22 mouse cellular contexts compared by ENCODE assay signal in genomic region chr15:10986477-10986876, GRCm38 (mm10). TPM values are rescaled to one million over a fixed set of nuclear protein-coding genes. Genes with fewer than 3 reads are reported as not detected.
DNase-seq lines count a peak whose midpoint lies in the region; ATAC-seq and TF ChIP-seq lines count a peak whose summit lies in the region.
"Not testable (repeated sequence)": the region's sequence is repeated elsewhere in the genome, so short reads cannot be mapped to it uniquely, and the experiment has no call there.
"Had no signal": no experiment of that assay in that cellular context is flagged by ENCODE, and none has a peak within 500 bp of the region (broad histone marks: within the 10 kb centered on the region; RNA-seq: fewer than 3 reads in every experiment).

No protein-coding gene starts in this region.

- not testable (repeated sequence) for DNase-seq in ES-E14 (ENCODE audit: low read depth, low spot score); intestine, embryonic 14.5 days (ENCODE audit: low spot score); kidney, adult 2 months; kidney, postnatal 0 days (ENCODE audit: low spot score); liver, embryonic 13.5 days; liver, postnatal 0 days
- DNase-seq in brain, adult 2 months (ENCODE audit: low read depth, low spot score), result peak; percentile 46
- DNase-seq in testis, postnatal 14 days (ENCODE audit: low spot score), result peak; percentile 40

- not testable (repeated sequence) for H3K27ac ChIP-seq in ES-E14 (ENCODE audit: insufficient read depth, low read depth, low read length, poor library complexity, severe bottlenecking)
- H3K27ac ChIP-seq in intestine, embryonic 14.5 days (ENCODE audit: low read depth), result peak overlapping the region; percentile 27
- peak overlapping the region; percentile 97 for H3K27ac ChIP-seq in kidney, adult 2 months (ENCODE audit: insufficient read depth, low read depth, low read length)
- peak overlapping the region; percentile 25 for H3K27ac ChIP-seq in kidney, postnatal 0 days
- peak overlapping the region; percentile 55; the same call in 1 of the 2 replicates for H3K27ac ChIP-seq in liver, embryonic 13.5 days
- H3K27ac ChIP-seq in liver, postnatal 0 days (ENCODE audit: low read depth), result peak overlapping the region; percentile 31; the same call in 1 of the 2 replicates

- TF ChIP-seq POLR2A in kidney, adult 2 months (IDR thresholded peaks at IDR 0.05; ENCODE audit: low read depth, low read length), result not testable (repeated sequence)

- not testable (repeated sequence) for H3K27me3 ChIP-seq in intestine, embryonic 14.5 days (replicated peaks; ENCODE audit: control insufficient read depth, insufficient read depth, low read length); kidney, adult 2 months (replicated peaks; ENCODE audit: control insufficient read depth, insufficient read depth, low read length); kidney, postnatal 0 days (ENCODE audit: insufficient read depth, low read length); liver, embryonic 13.5 days; liver, postnatal 0 days (ENCODE audit: insufficient read depth, low read length)

- not testable (repeated sequence) for H3K4me1 ChIP-seq in ES-E14 (ENCODE audit: control insufficient read depth in 2 of 2, insufficient read depth in 2 of 2, low read length in 2 of 2, poor library complexity in 1 of 2); kidney, adult 2 months (ENCODE audit: control insufficient read depth, insufficient read depth, low read length); kidney, postnatal 0 days (replicated peaks; ENCODE audit: insufficient read depth, low read length); liver, postnatal 0 days (ENCODE audit: insufficient read depth)
- H3K4me1 ChIP-seq in intestine, embryonic 14.5 days (replicated peaks; ENCODE audit: control insufficient read depth, insufficient read depth, low read length), result peaks cover 12% of the 10 kb centered on the region; the same call in 1 of the 2 replicates
- peaks cover 16% of the 10 kb centered on the region for H3K4me1 ChIP-seq in liver, embryonic 13.5 days (replicated peaks)

- ATAC-seq in intestine, embryonic 14.5 days (replicated peaks; ENCODE audit: low FRiP score, low TSS enrichment, low read depth); kidney, postnatal 0 days (replicated peaks; ENCODE audit: low FRiP score, low read depth); liver, embryonic 13.5 days (ENCODE audit: low read depth); liver, postnatal 0 days: not testable (repeated sequence)

- not testable (repeated sequence) for H3K9me3 ChIP-seq in ES-E14 (ENCODE audit: control insufficient read depth, insufficient read depth, low read depth, low read length); intestine, embryonic 14.5 days (ENCODE audit: control insufficient read depth, low read length); kidney, postnatal 0 days (replicated peaks; ENCODE audit: low read length); liver, embryonic 13.5 days (replicated peaks); liver, postnatal 0 days (ENCODE audit: low read length)

- in situ Hi-C loops in ES-E14 (cut with MboI; ENCODE audit: low sequenced_read_pairs in 2 of 2, unreplicated experiment in 2 of 2), result not testable (repeated sequence)

- TF ChIP-seq EP300 in liver, postnatal 0 days (IDR thresholded peaks at IDR 0.05; ENCODE audit: low read depth), result not testable (repeated sequence)

- not testable (repeated sequence) for TF ChIP-seq CTCF in kidney, adult 2 months (conservative IDR thresholded peaks at IDR 0.05; ENCODE audit: insufficient read depth, insufficient read length, low read depth, low read length); kidney, postnatal 0 days (IDR thresholded peaks at IDR 0.05; ENCODE audit: low read depth); liver, postnatal 0 days (IDR thresholded peaks at IDR 0.05; ENCODE audit: low read depth)

- not testable (repeated sequence) for H3K9ac ChIP-seq in ES-E14 (ENCODE audit: insufficient read depth, low read depth, low read length, poor library complexity, severe bottlenecking); intestine, embryonic 14.5 days (ENCODE audit: low read length); kidney, postnatal 0 days (ENCODE audit: low read depth, low read length); liver, embryonic 13.5 days; liver, postnatal 0 days (replicated peaks)

- H3K4me2 ChIP-seq in intestine, embryonic 14.5 days (ENCODE audit: low read length); kidney, postnatal 0 days (ENCODE audit: low read length); liver, embryonic 13.5 days; liver, postnatal 0 days (ENCODE audit: low read depth, low read length): not testable (repeated sequence)

- WGBS in intestine, embryonic 14.5 days, result 85% methylated on average over 2 of the region's 2 CpGs
- WGBS in kidney, adult 2 months, result 63% methylated on average over 2 of the region's 2 CpGs
- 92% methylated on average over 2 of the region's 2 CpGs for WGBS in kidney, postnatal 0 days
- WGBS in liver, embryonic 13.5 days (ENCODE audit: insufficient replicate concordance), result 61% methylated on average over 2 of the region's 2 CpGs
- 70% methylated on average over 2 of the region's 2 CpGs for WGBS in liver, postnatal 0 days (ENCODE audit: insufficient replicate concordance)

- not testable (repeated sequence) for H3K36me3 ChIP-seq in ES-E14 (ENCODE audit: control insufficient read depth, insufficient read depth, low read length, poor library complexity, severe bottlenecking); kidney, postnatal 0 days (ENCODE audit: insufficient read depth, low read length); liver, embryonic 13.5 days; liver, postnatal 0 days (replicated peaks; ENCODE audit: insufficient read depth, low read length)
- H3K36me3 ChIP-seq in intestine, embryonic 14.5 days (ENCODE audit: control insufficient read depth, insufficient read depth, low read length), result peaks cover 11% of the 10 kb centered on the region; the same call in 1 of the 2 replicates
- H3K36me3 ChIP-seq in kidney, adult 2 months (ENCODE audit: control insufficient read depth, insufficient read depth, low read length), result peaks cover 10% of the 10 kb centered on the region

- H3K4me3 ChIP-seq in ES-E14 (ENCODE audit: insufficient read depth in 1 of 2, low read depth in 1 of 2, low read length in 2 of 2, poor library complexity in 1 of 2, severe bottlenecking in 1 of 2); intestine, embryonic 14.5 days (ENCODE audit: low read depth, low read length); kidney, adult 2 months (ENCODE audit: insufficient read depth, low read depth, low read length); kidney, postnatal 0 days (replicated peaks; ENCODE audit: low read depth, low read length); liver, embryonic 13.5 days (replicated peaks); liver, postnatal 0 days (ENCODE audit: low read depth, low read length): not testable (repeated sequence)

TF ChIP-seq in ES-E14, 5 proteins besides CTCF, POLR2A, EP300 and RAD21:
- TF ChIP-seq ZNF384 (IDR thresholded peaks at IDR 0.05; ENCODE audit: low read depth, low read length), result peak; percentile 52; the same call in 1 of the 2 replicates

RNA-seq across cellular contexts. Expression of gene Amacr, which starts 4.9 kb away (rescaled TPM):
- 7.7 and 9.7 TPM in 2 replicates for total RNA-seq in ES-E14 (2012; rRNA removed)
- 21.6 and 22.7 TPM in 2 replicates for polyA plus RNA-seq in intestine, embryonic 14.5 days (2014; fragmentation: Nextera tagmentation; extraction: Ambion mirVana)
- polyA plus RNA-seq in kidney, adult 2 months (2012; rRNA removed), result 66.9 and 71.9 TPM in 2 replicates
- 47.4 and 54.5 TPM in 2 replicates for polyA plus RNA-seq in kidney, postnatal 0 days (2015; fragmentation: Nextera tagmentation; extraction: Ambion mirVana)
- polyA plus RNA-seq in liver, embryonic 13.5 days (2015; fragmentation: Nextera tagmentation; extraction: Ambion mirVana), result 14.0 and 16.3 TPM in 2 replicates
- 114 and 124 TPM in 2 replicates for polyA plus RNA-seq in liver, postnatal 0 days (2015; fragmentation: Nextera tagmentation; extraction: Ambion mirVana)

RNA-seq across cellular contexts. Expression of gene Slc45a2, which starts 14.0 kb away (rescaled TPM):
- 0.13 TPM in 1 of 2 replicates, not detected in the other for total RNA-seq in ES-E14 (2012; rRNA removed)
- not detected in 2 replicates for polyA plus RNA-seq in intestine, embryonic 14.5 days (2014; fragmentation: Nextera tagmentation; extraction: Ambion mirVana)
- polyA plus RNA-seq in kidney, adult 2 months (2012; rRNA removed), result 0.14 and 0.16 TPM in 2 replicates
- 0.04 TPM in 2 replicates for polyA plus RNA-seq in kidney, postnatal 0 days (2015; fragmentation: Nextera tagmentation; extraction: Ambion mirVana)
- 0.05 TPM in 1 of 2 replicates, not detected in the other for polyA plus RNA-seq in liver, embryonic 13.5 days (2015; fragmentation: Nextera tagmentation; extraction: Ambion mirVana)
- 0.04 and 0.05 TPM in 2 replicates for polyA plus RNA-seq in liver, postnatal 0 days (2015; fragmentation: Nextera tagmentation; extraction: Ambion mirVana)
- total RNA-seq: adrenal gland, adult 8-10 months; adrenal gland, postnatal 25 days; forebrain, postnatal 0 days; gastrocnemius, adult 2 months; gastrocnemius, postnatal 14 days; heart, adult 18-20 months; heart, postnatal 10 days; heart, postnatal 36 days had no signal
- polyA plus RNA-seq: activated CD4-positive, CD25-positive, alpha-beta regulatory T cell, adult 4 months; forebrain, embryonic 13.5 days; G1E; heart, embryonic 12.5 days; Patski had no signal

RNA-seq across cellular contexts. Expression of gene C1qtnf3, which starts 34.3 kb away (rescaled TPM):
- 0.45 TPM in 1 of 2 replicates, not detected in the other for total RNA-seq in ES-E14 (2012; rRNA removed)
- 0.95 and 1.7 TPM in 2 replicates for polyA plus RNA-seq in intestine, embryonic 14.5 days (2014; fragmentation: Nextera tagmentation; extraction: Ambion mirVana)
- polyA plus RNA-seq in kidney, adult 2 months (2012; rRNA removed), result 22.3 and 22.4 TPM in 2 replicates
- 20.1 and 24.0 TPM in 2 replicates for polyA plus RNA-seq in kidney, postnatal 0 days (2015; fragmentation: Nextera tagmentation; extraction: Ambion mirVana)
- 0.43 and 0.46 TPM in 2 replicates for polyA plus RNA-seq in liver, embryonic 13.5 days (2015; fragmentation: Nextera tagmentation; extraction: Ambion mirVana)
- 0.14 and 0.30 TPM in 2 replicates for polyA plus RNA-seq in liver, postnatal 0 days (2015; fragmentation: Nextera tagmentation; extraction: Ambion mirVana)
- total RNA-seq: G1E; heart, adult 18-20 months had no signal
- polyA plus RNA-seq: activated CD4-positive, CD25-positive, alpha-beta regulatory T cell, adult 4 months; forebrain, embryonic 10.5 days; G1E had no signal

RNA-seq across cellular contexts. Expression of gene Rxfp3, which starts 51.3 kb away (rescaled TPM):
- 0.13 and 0.16 TPM in 2 replicates for total RNA-seq in ES-E14 (2012; rRNA removed)
- polyA plus RNA-seq in intestine, embryonic 14.5 days (2014; fragmentation: Nextera tagmentation; extraction: Ambion mirVana), result not detected in 2 replicates
- polyA plus RNA-seq in kidney, adult 2 months (2012; rRNA removed), result not detected in 2 replicates
- polyA plus RNA-seq in kidney, postnatal 0 days (2015; fragmentation: Nextera tagmentation; extraction: Ambion mirVana), result 0.13 and 0.15 TPM in 2 replicates
- polyA plus RNA-seq in liver, embryonic 13.5 days (2015; fragmentation: Nextera tagmentation; extraction: Ambion mirVana), result 0.09 TPM in 1 of 2 replicates, not detected in the other
- polyA plus RNA-seq in liver, postnatal 0 days (2015; fragmentation: Nextera tagmentation; extraction: Ambion mirVana), result not detected in 2 replicates
- total RNA-seq: adrenal gland, postnatal 25 days; G1E; gastrocnemius, adult 2 months had no signal
- polyA plus RNA-seq: activated CD4-positive, CD25-positive, alpha-beta regulatory T cell, adult 4 months; G1E; Patski had no signal
